ENCODE assay signal across 8 mouse cellular contexts in genomic region chr6:88044577-88045405, GRCm38 (mm10). TPM values are rescaled to one million over a fixed set of nuclear protein-coding genes. Genes with fewer than 3 reads are reported as not detected.
A peak's percentile ranks its signal among the peaks of the same experiment; 100 is the strongest.
DNase-seq lines count a peak whose midpoint lies in the region; ATAC-seq lines count a peak whose summit lies in the region.

TSS of gene Rab7 (minus strand) at chr6:88045270.

- under 1% methylated on average over 81 of the region's 82 CpGs for WGBS in hindbrain, embryonic 16.5 days
- 1% methylated on average over 80 of the region's 82 CpGs for WGBS in macrophage (ENCODE audit: missing documents)

- H3K4me3 ChIP-seq in hindbrain, embryonic 16.5 days (ENCODE audit: low read length): peak within 1 kb of the TSS; percentile 81
- H3K4me3 ChIP-seq in macrophage (ENCODE audit: inconsistent target): peak within 1 kb of the TSS; percentile 83

- H3K27me3 ChIP-seq in hindbrain, embryonic 16.5 days (replicated peaks; ENCODE audit: control insufficient read depth, insufficient read depth, low read length): peaks cover 2% of the 10 kb centered on the region; the same call in 1 of the 2 replicates

- no peaks in the 10 kb centered on the region for H3K36me3 ChIP-seq in hindbrain, embryonic 16.5 days (ENCODE audit: control insufficient read depth, insufficient read depth, low read length)
- no peaks in the 10 kb centered on the region for H3K36me3 ChIP-seq in macrophage (ENCODE audit: inconsistent target)

- ATAC-seq in hindbrain, embryonic 16.5 days: peak; percentile 99

- H3K79me2 ChIP-seq in macrophage (ENCODE audit: inconsistent target): peaks cover 49% of the 10 kb centered on the region

- peak; percentile 89 for DNase-seq in WW6 (ENCODE audit: low read depth, low spot score)
- DNase-seq in cerebellum, postnatal 4 days (ENCODE audit: low spot score in 2 of 2): peak; percentile 87 to 94
- DNase-seq in gastrocnemius, adult 18-20 months (ENCODE audit: low spot score): peak; percentile 97
- peak; percentile 97 for DNase-seq in left cerebral cortex, adult 18-20 months (ENCODE audit: low spot score in 2 of 2)
- DNase-seq in right cerebral cortex, adult 18-20 months: peak; percentile 98
- DNase-seq in urinary bladder, postnatal 10 days (ENCODE audit: low spot score): peak; percentile 88

- H3K4me2 ChIP-seq in hindbrain, embryonic 16.5 days (ENCODE audit: low read length): peak within 1 kb of the TSS; percentile 63

- H3K4me1 ChIP-seq in hindbrain, embryonic 16.5 days (ENCODE audit: control insufficient read depth, insufficient read depth, low read depth, low read length): peaks cover 29% of the 10 kb centered on the region

- peak within 1 kb of the TSS; percentile 88 for H3K27ac ChIP-seq in hindbrain, embryonic 16.5 days (ENCODE audit: low read depth, low read length)
- peak within 1 kb of the TSS; percentile 81 for H3K27ac ChIP-seq in macrophage

- peak within 1 kb of the TSS; percentile 97 for H3K9ac ChIP-seq in hindbrain, embryonic 16.5 days (ENCODE audit: low read depth, low read length)

- H3K9me3 ChIP-seq in hindbrain, embryonic 16.5 days (ENCODE audit: control insufficient read depth, low read length): no peaks in the 10 kb centered on the region

RNA-seq across cellular contexts. Expression of gene Rab7, which starts in this region (rescaled TPM):
- total RNA-seq in gastrocnemius, adult 18-20 months (2021): 100 to 1,000 TPM; 263 to 266 TPM
- polyA plus RNA-seq in hindbrain, embryonic 16.5 days (2015; fragmentation: Nextera tagmentation; extraction: Ambion mirVana): 399 and 401 TPM in 2 replicates
- total RNA-seq in left cerebral cortex, adult 18-20 months (2021): 100 to 1,000 TPM; 341 to 343 TPM
- 100 to 1,000 TPM in 9 of 26 experiments, 10 to 100 TPM in 17; 55.1 to 151 (median 86.4) TPM for total RNA-seq in macrophage (2018; cell fraction: chromatin; rRNA removed)
- total RNA-seq in macrophage (2018; cell fraction: cytosol; rRNA removed): 100 to 1,000 TPM; 423 to 668 (median 547) TPM
- total RNA-seq in macrophage (2018; cell fraction: nucleus; rRNA removed): 100 to 1,000 TPM; 147 to 373 (median 239) TPM
- polyA plus RNA-seq in macrophage (2018): 571 to 1,341 TPM (median 733 TPM) in 3 replicates

Comparison
In these comparisons a context has a peak if more than half of its experiments do, and no peak if none do; other contexts are left out.
1. Peak in every context shown above with its lines: DNase-seq, ATAC-seq, H3K4me3 ChIP-seq and H3K27ac ChIP-seq.